Mouse (Mus musculus): Measurements from ENCODE around the gene 4921504E06Rik.

GRCm38 (mm10) chr2:19524071-19524470, 29.6 kb downstream of the 4921504E06Rik start:
- no peak for TF ChIP-seq POLR2A (IDR thresholded peaks at IDR 0.05; ENCODE audit: low read depth, low read length)
- no peak for TF ChIP-seq CTCF (IDR thresholded peaks at IDR 0.05; ENCODE audit: borderline replicate concordance, insufficient read depth, low read length)

Measured in embryonic fibroblast, embryonic 13.5 days (primary cell).